Mouse (Mus musculus): ENCODE measurements around the gene Adtrp. TPM values are rescaled to one million over a fixed set of nuclear protein-coding genes. Genes with fewer than 3 reads are reported as not detected.

Gene Adtrp
- polyA plus RNA-seq, 1 experiment from 2014 or later: not detected

DNA sequence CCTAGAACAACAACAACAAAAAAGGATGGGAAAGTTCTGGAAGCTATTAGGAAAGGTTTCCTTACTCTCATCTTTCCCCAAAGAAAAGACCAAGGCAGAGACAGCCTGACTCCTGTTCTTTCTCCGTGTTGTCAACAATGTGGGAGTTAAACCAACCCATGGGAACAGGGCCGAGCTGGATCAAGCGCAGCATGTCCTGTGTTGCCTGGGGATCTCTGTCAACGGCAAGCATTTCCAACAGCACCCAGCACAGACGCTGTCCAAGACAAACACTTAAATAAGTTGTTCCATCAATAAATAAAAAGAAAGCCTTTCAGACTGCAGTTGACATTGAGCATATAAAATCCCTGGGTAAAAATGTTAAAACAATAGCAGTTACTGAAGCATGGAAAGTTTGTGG lies 17.6 kb upstream of the Adtrp start:
- no peaks in the 10 kb centered on the region for H3K36me3 ChIP-seq (replicated peaks)
- 69% methylated on average over 5 of the region's 5 CpGs for WGBS
- H3K4me1 ChIP-seq: no peaks in the 10 kb centered on the region
- no peak overlapping the region for H3K27ac ChIP-seq (replicated peaks)
- H3K9me3 ChIP-seq: no peaks in the 10 kb centered on the region
- H3K4me3 ChIP-seq: no peak overlapping the region
- no peak for DNase-seq (ENCODE audit: low spot score)
- H3K27me3 ChIP-seq (replicated peaks; ENCODE audit: low read depth, poor library complexity, severe bottlenecking): no peaks in the 10 kb centered on the region

DNA sequence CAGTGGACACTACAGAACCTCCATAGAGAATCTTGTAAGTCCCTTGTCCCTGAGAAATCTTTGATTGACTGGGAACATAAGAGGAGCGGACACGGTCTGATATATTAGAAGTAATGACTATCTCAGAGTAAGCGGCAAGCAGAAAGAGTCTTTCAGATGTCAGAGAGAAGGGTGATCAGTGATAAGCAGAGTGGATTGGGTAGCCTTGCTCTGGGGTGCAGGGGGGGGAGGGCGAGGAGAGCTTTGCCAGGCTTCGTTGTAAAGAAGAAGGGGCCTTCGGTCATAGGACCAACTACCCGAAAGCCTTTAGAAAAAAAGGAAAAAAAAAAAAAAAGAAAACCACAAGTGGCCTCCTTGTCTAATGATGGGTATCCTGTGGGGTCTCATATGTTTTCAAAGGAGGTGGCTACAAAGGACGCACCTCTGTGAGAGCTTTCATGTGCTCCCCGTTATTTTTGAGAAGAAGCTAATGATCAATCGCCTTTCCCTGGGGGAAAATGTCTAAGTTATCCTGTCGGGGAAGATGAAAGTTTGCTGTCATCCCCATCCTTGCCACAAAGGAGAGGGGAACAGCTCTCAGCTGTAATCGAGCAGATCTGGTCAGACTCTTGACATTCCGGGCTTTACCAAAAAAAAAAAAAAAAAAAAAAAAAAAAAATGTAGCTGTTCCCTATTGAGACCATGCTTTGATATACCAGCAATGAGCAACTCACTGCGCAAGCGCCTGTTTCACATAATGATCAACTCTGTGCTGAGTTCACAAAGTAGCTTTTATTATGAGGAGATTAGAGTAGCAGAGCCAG lies 13.3 kb upstream of the Adtrp start:
- no peak overlapping the region for H3K4me3 ChIP-seq
- 87% methylated on average over 15 of the region's 15 CpGs for WGBS
- DNase-seq (ENCODE audit: low spot score): no peak
- 0 out of 2 replicates have a peak, but pooled peaks cover 3% of the 10 kb centered on the region for H3K4me1 ChIP-seq
- no peaks in the 10 kb centered on the region for H3K27me3 ChIP-seq (replicated peaks; ENCODE audit: low read depth, poor library complexity, severe bottlenecking)
- no peaks in the 10 kb centered on the region for H3K9me3 ChIP-seq
- no peaks in the 10 kb centered on the region for H3K36me3 ChIP-seq (replicated peaks)
- H3K27ac ChIP-seq (replicated peaks): no peak overlapping the region

DNA sequence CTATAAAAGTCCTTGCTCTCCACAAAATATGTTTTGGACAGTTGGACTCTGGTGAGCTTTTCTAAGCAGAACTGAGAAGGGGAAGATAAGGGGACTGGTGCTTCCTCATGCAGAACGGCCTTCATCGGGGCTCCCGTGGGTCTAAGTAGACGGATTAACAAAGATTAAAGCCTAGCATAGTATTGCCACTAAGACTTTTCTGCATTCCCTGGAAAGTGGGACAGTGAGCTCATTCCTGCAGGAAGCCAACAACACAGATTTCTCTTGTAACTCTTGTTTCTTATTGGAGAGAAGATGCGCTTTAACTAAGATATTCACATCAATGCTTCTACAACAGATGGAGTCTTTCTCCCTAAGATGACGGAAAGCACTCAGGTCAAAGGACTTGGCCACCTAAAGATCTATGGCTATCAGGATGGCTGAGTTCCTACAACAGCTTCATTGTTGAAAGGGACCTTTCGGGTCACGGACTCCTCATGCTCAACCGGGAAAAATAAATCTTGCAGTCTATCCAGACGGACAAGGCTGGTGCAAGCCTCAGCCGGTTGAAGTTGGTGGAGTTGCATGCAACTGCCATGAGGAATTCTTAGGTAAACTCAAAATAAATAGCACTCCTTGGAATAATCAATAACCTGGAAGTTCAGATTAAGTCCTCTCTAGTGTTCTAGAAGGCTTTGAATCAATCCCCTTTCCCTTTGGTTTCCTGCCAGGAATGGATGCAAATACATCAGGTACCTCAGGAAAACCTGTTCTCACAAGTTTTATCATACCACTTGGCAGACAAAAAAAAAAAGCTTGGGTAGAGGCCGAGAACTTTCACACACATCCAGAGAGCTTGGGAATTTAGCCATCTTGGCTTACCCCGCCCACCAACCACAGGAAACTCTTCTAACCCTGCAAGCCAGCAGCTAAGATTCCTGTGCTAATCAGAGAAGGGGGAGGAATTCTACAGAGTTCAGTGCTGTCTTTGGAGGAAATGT lies 8.0 kb upstream of the Adtrp start:
- Histone ChIP-seq H3K4me3 (no peak overlapping the region), H3K4me1 (peaks cover 10% of the 10 kb centered on the region), H3K27ac (replicated peaks) (no peak overlapping the region), H3K36me3 (replicated peaks) (no peaks in the 10 kb centered on the region), H3K27me3 (replicated peaks; ENCODE audit: low read depth, poor library complexity, severe bottlenecking) (no peaks in the 10 kb centered on the region), H3K9me3 (no peaks in the 10 kb centered on the region)
- DNase-seq (ENCODE audit: low spot score): no peak
- WGBS: 67% methylated on average over 13 of the region's 13 CpGs

DNA sequence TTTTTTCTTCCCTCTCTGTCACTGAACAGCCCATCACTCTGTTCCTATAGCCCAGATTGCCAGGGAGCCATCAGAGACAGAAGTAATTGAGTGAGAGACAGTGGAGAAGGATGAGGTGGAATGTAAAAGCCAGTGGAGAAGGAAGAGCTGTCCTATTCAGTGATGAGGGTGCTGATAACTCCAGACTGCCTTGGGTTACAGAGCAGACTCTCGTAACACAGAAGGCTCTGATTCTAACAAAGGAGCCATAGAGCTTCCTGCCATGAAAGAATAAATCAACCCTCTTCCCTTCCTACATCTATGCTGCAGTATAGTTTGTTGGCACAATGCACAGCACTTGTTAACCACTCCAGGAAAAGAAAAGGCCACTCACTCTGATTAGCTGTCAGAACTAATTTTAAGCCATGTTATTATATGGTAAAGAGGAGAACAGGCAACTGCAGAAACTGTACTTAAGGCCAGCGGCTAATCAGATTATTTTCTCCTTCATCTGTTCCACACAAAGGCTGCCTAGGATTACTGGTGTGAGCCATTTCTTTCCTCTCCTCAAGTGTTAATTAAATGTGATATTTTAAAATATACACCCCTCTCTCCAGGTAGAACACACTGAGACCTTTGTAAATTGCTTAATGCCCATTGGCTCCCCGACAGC lies 3.4 kb upstream of the Adtrp start:
- Histone ChIP-seq H3K4me1 (peaks cover 25% of the 10 kb centered on the region), H3K27me3 (replicated peaks; ENCODE audit: low read depth, poor library complexity, severe bottlenecking) (0 out of 2 replicates have a peak, but pooled peaks cover 4% of the 10 kb centered on the region), H3K36me3 (replicated peaks) (no peaks in the 10 kb centered on the region), H3K9me3 (no peaks in the 10 kb centered on the region), H3K4me3 (no peak overlapping the region), H3K27ac (replicated peaks) (no peak overlapping the region)
- no peak for DNase-seq (ENCODE audit: low spot score)
- 49% methylated on average over 3 of the region's 3 CpGs for WGBS

DNA sequence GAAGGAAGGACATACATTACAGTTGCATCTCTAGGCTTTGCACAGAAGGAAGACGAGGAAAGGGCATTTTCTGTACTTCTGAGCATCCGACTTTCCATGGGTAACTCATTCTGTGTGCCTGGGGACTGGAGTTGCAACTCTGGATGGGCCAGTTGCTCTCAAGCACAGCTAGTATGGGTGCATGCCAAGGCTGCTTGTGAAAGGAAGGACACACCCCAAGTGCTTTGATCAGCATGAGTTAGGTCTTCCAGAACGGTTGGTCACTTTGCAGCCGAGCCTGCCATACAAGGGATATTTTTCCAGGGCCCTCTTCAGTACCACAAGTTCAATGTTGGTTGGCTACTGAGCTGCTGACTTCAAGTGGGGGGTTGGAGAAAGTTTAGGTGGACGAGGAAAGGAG lies 968 bp downstream of the Adtrp start:
- H3K4me3 ChIP-seq: no peak overlapping the region
- H3K9me3 ChIP-seq: no peaks in the 10 kb centered on the region
- H3K27me3 ChIP-seq (replicated peaks; ENCODE audit: low read depth, poor library complexity, severe bottlenecking): 0 out of 2 replicates have a peak, but pooled peaks cover 8% of the 10 kb centered on the region
- no peak for DNase-seq (ENCODE audit: low spot score)
- H3K27ac ChIP-seq (replicated peaks): no peak overlapping the region
- H3K36me3 ChIP-seq (replicated peaks): no peaks in the 10 kb centered on the region
- 86% methylated on average over 5 of the region's 5 CpGs for WGBS
- peaks cover 27% of the 10 kb centered on the region for H3K4me1 ChIP-seq

DNA sequence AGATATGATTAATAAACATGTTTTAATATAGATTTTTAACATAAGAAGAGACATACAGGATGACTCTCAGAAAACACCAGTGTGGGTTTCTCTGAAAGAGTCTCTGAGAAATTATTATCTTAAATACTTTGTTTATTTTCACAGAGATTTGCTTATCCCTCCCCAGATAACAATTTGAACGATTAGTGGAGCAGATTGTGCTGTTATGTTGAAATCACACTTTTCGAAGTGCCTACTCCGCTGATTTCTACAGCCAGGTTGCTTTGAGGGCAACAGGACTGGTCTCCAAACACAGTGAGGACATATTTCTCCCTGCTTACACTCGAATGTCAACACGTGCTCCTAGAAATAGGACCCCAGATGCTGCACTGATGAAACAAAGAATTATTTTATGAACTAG lies 2.5 kb downstream of the Adtrp start:
- Histone ChIP-seq H3K9me3 (no peaks in the 10 kb centered on the region), H3K36me3 (replicated peaks) (no peaks in the 10 kb centered on the region), H3K4me3 (no peak overlapping the region), H3K27me3 (replicated peaks; ENCODE audit: low read depth, poor library complexity, severe bottlenecking) (0 out of 2 replicates have a peak, but pooled peaks cover 8% of the 10 kb centered on the region), H3K27ac (replicated peaks) (no peak overlapping the region), H3K4me1 (peaks cover 16% of the 10 kb centered on the region)
- no peak for DNase-seq (ENCODE audit: low spot score)
- 88% methylated on average over 5 of the region's 5 CpGs for WGBS

DNA sequence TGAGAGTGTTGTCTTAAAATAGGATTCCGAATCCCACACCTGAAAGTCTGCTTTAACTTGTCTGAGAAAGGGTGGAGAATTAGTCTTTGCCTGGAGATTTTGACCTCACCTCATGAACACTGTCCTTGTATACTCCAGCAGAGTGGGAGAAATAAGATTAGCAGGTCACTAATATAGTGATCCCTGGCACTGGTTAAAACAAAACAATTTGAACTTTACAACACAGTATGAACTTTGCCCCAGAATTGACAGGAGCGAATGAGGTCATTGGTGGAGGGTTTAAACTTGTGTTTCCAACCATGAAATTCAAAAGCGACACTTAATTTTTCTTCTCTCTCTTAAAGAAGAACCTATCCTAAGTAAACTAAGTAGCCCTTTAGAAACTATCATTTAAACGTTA lies 3.4 kb downstream of the Adtrp start:
- Histone ChIP-seq H3K4me3 (no peak overlapping the region), H3K4me1 (peaks cover 16% of the 10 kb centered on the region), H3K36me3 (replicated peaks) (no peaks in the 10 kb centered on the region), H3K27me3 (replicated peaks; ENCODE audit: low read depth, poor library complexity, severe bottlenecking) (0 out of 2 replicates have a peak, but pooled peaks cover 8% of the 10 kb centered on the region), H3K9me3 (no peaks in the 10 kb centered on the region), H3K27ac (replicated peaks) (no peak overlapping the region)
- no peak for DNase-seq (ENCODE audit: low spot score)
- 77% methylated on average over 4 of the region's 4 CpGs for WGBS

DNA sequence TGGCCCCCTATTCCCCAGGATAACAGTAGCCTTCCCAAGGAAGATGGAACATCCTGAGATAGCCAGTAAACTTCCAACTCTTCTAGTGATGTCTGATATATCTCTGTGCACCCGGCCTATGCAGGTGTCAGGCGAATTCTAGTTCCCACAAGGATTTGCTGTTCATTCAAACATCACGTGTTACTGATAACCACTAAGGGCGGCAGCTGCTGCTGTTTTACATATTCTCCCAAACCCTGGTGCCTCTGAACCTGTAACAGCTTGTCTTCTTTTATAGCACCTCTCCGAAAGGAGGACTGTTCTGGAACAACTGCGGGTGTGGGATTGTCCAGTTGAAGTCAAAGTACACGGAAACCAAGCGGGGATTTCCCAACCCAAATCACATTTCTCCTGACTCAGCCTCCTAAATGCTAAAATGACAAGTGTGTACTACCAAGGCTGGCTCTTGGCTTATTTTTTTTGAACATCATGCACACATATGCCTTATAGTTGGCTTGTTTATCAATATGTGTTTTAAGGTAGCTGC lies 13.8 kb downstream of the Adtrp start:
- H3K27ac ChIP-seq (replicated peaks): no peak overlapping the region
- H3K4me1 ChIP-seq: no peaks in the 10 kb centered on the region; the same call in 1 of the 2 replicates
- no peaks in the 10 kb centered on the region for H3K36me3 ChIP-seq (replicated peaks)
- no peaks in the 10 kb centered on the region for H3K9me3 ChIP-seq
- WGBS: 93% methylated on average over 8 of the region's 8 CpGs
- no peaks in the 10 kb centered on the region for H3K27me3 ChIP-seq (replicated peaks; ENCODE audit: low read depth, poor library complexity, severe bottlenecking)
- H3K4me3 ChIP-seq: no peak overlapping the region
- DNase-seq (ENCODE audit: low spot score): no peak

DNA sequence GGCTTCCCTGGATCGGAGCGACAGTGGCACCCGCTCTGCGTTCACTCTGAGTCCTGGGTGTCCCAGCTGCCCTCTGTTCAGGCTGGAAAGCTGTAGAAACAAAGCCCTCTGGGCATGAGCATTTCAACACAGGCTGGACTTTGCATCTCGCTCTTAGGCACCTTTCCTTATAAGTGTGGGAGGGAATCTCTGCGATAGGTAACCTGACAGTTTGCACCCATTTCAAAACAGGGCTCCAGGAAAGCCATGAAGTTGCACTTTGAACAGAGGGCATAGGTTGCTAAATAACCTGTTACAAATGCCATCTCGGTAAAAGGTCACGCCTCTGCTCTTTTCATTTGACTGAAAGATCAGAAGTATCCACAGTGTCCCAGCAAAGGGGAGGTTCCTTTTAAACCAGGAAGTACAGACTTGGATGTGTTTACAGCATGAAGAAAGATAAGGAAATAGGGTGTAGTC lies 19.2 kb downstream of the Adtrp start:
- H3K36me3 ChIP-seq (replicated peaks): no peaks in the 10 kb centered on the region
- H3K4me1 ChIP-seq: no peaks in the 10 kb centered on the region; the same call in 1 of the 2 replicates
- no peak for DNase-seq (ENCODE audit: low spot score)
- no peak overlapping the region for H3K27ac ChIP-seq (replicated peaks)
- no peak overlapping the region for H3K4me3 ChIP-seq
- WGBS: 87% methylated on average over 8 of the region's 8 CpGs
- H3K9me3 ChIP-seq: no peaks in the 10 kb centered on the region
- 0 out of 2 replicates have a peak, but pooled peaks cover 3% of the 10 kb centered on the region for H3K27me3 ChIP-seq (replicated peaks; ENCODE audit: low read depth, poor library complexity, severe bottlenecking)

DNA sequence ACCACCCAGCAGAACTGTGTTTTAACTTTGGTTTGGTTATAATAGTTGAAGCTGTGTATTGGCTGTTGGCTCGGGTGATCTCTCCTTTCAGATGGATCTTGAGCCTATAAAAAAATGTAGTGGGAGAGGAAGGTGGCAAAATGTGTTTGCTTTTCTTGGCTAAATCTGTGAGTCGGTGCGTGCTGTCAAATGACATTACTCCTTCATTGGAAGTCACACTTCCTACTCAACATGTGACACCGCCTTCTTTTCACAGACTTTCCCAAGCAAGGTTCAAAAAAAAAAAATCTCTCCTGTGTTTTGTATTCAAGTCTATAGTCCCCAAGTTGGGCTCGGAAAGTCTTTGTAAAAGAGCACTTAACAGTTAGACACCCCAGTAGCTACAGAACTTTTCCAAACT lies 19.9 kb downstream of the Adtrp start:
- no peak overlapping the region for H3K27ac ChIP-seq (replicated peaks)
- WGBS: 93% methylated on average over 5 of the region's 5 CpGs
- H3K4me1 ChIP-seq: peaks cover 3% of the 10 kb centered on the region
- DNase-seq (ENCODE audit: low spot score): no peak
- H3K4me3 ChIP-seq: no peak overlapping the region
- H3K9me3 ChIP-seq: no peaks in the 10 kb centered on the region
- H3K36me3 ChIP-seq (replicated peaks): no peaks in the 10 kb centered on the region
- H3K27me3 ChIP-seq (replicated peaks; ENCODE audit: low read depth, poor library complexity, severe bottlenecking): 0 out of 2 replicates have a peak, but pooled peaks cover 5% of the 10 kb centered on the region

DNA sequence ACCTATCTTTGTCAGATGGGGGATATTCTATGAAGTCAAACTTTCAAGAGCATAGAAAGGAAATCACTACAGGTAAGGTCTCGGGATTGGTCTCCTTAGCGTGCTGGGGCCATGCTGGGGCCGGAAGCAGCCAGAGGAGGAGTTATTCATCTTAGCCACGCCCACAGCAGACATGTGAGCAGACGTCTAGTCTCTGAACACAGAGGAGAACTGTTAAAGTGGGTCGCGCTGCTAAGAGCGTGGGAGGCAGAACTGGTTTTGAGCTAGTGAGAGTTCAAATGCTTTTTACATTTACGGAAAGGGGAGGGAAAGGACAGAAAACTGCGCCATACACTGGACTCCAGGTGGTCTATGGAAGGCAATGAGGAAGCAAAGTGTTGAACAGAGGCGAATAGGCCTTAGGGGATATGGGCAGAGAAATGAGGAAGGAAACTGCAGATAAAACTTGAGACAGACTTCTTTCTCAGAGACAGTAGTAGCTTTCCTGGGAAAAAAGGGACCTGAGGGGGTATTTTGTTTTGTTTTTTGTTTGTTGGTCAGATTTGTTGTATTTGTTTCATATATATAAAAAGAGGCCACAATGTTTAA lies 22.0 kb downstream of the Adtrp start:
- WGBS: 67% methylated on average over 11 of the region's 11 CpGs
- DNase-seq (ENCODE audit: low spot score): no peak

More for the DNA sequence above, 22.0 kb downstream of the Adtrp start:
- H3K9me3 ChIP-seq: no peaks in the 10 kb centered on the region
- H3K36me3 ChIP-seq (replicated peaks): no peaks in the 10 kb centered on the region
- H3K4me3 ChIP-seq: no peak overlapping the region
- H3K4me1 ChIP-seq: peaks cover 8% of the 10 kb centered on the region
- no peak overlapping the region for H3K27ac ChIP-seq (replicated peaks)
- H3K27me3 ChIP-seq (replicated peaks; ENCODE audit: low read depth, poor library complexity, severe bottlenecking): 0 out of 2 replicates have a peak, but pooled peaks cover 5% of the 10 kb centered on the region
